Mouse (Mus musculus) stomach, embryonic 14.5 days (tissue): Measurements from ENCODE around the gene Dclk2. TPM values are rescaled to one million over a fixed set of nuclear protein-coding genes. Genes with fewer than 3 reads are reported as not detected.
A peak's percentile ranks its signal among the peaks of the same experiment; 100 is the strongest.

Experiments used
- ATAC-seq: fragments of 200-750 bp; cut with Nextera tagmentation; 2 replicates; pipeline ENCODE4 v1.8.0; 2017; ENCODE audit warnings: low read depth, moderate TSS enrichment; ENCODE audit not compliant: insufficient number of reproducible peaks, insufficient read depth, low FRiP score
- H3K27ac ChIP-seq: fragments of 300-500 bp; sonication (generic); 2 replicates; pipeline ENCODE4 v1.5.1; 2014; ENCODE audit warnings: mild to moderate bottlenecking, low read length, moderate library complexity, mixed read lengths
- H3K27me3 ChIP-seq: fragments of 300-500 bp; sonication (generic); 2 replicates; pipeline ENCODE4 v1.6.1; 2014; ENCODE audit warnings: low read length, control low read depth, mixed read lengths; ENCODE audit not compliant: control insufficient read depth, insufficient read depth
- H3K36me3 ChIP-seq: fragments of 300-500 bp; sonication (generic); 2 replicates; pipeline ENCODE4 v1.6.1; 2014; ENCODE audit warnings: mild to moderate bottlenecking, control low read depth, low read length, moderate library complexity, mixed read lengths; ENCODE audit not compliant: control insufficient read depth, insufficient read depth
- H3K4me1 ChIP-seq: fragments of 300-500 bp; sonication (generic); 2 replicates; pipeline ENCODE4 v1.6.1; 2014; ENCODE audit warnings: low read length, control low read depth, mixed read lengths; ENCODE audit not compliant: control insufficient read depth, insufficient read depth
- H3K4me2 ChIP-seq: fragments of 300-500 bp; sonication (generic); replicated peaks from 2 replicates; pipeline ENCODE4 v1.6.1; 2014; ENCODE audit warnings: low read depth, low read length, control low read depth
- H3K4me3 ChIP-seq: fragments of 300-500 bp; sonication (generic); 2 replicates; pipeline ENCODE4 v1.5.1; 2014; ENCODE audit warnings: low read depth, low read length, control low read depth
- H3K9ac ChIP-seq: fragments of 300-500 bp; sonication (generic); replicated peaks from 2 replicates; pipeline ENCODE4 v1.6.1; 2014; ENCODE audit warnings: low read depth, mild to moderate bottlenecking, control low read depth, low read length, moderate library complexity, mixed read lengths
- H3K9me3 ChIP-seq: fragments of 300-500 bp; sonication (generic); 2 replicates; pipeline ENCODE4 v1.6.1; 2016; ENCODE audit warnings: low read depth, low read length, control low read depth; ENCODE audit not compliant: control insufficient read depth
- WGBS: fragments of 180-500 bp; shearing (Covaris S2); extraction: QIAGEN DNeasy Blood & Tissue Kit; methylation state at CpG from one replicate; pipeline ENCODE4 v1.1.7; 2014; 5-methylcytosine and 5-hydroxymethylcytosine counted together
- polyA plus RNA-seq: library from polyadenylated mRNA; unstranded; fragments of >200 nt; fragmentation: Nextera tagmentation; extraction: Ambion mirVana; gene quantifications from 2 replicates; pipeline ENCODE4 v1.2.1, GENCODE M21; 2014

Dclk2 gene
- polyA plus RNA-seq, 1 experiment from 2014 or later: 6.7 TPM

- ATAC-seq: no peak
- H3K9me3 ChIP-seq: no peaks in the 10 kb centered on the region
- H3K36me3 ChIP-seq: no peaks in the 10 kb centered on the region
- H3K4me1 ChIP-seq: no peaks in the 10 kb centered on the region
- no peak overlapping the region for H3K4me3 ChIP-seq
- no peaks in the 10 kb centered on the region for H3K27me3 ChIP-seq
- no peak overlapping the region for H3K4me2 ChIP-seq
- WGBS: 91% methylated on average over 5 of the region's 5 CpGs
- no peak overlapping the region for H3K9ac ChIP-seq
- no peak overlapping the region for H3K27ac ChIP-seq
Measured at GRCm38 (mm10) chr3:86810908-86811307, 109.7 kb downstream of the Dclk2 start.

- H3K4me3 ChIP-seq: no peak overlapping the region
- no peak overlapping the region for H3K4me2 ChIP-seq
- no peaks in the 10 kb centered on the region for H3K36me3 ChIP-seq
- peak overlapping the region; percentile 76 for H3K27ac ChIP-seq
- 22% methylated on average over 2 of the region's 2 CpGs for WGBS
- ATAC-seq: no peak
- no peak overlapping the region for H3K9ac ChIP-seq
- H3K27me3 ChIP-seq: no peaks in the 10 kb centered on the region
- no peaks in the 10 kb centered on the region for H3K4me1 ChIP-seq
- H3K9me3 ChIP-seq: no peaks in the 10 kb centered on the region
Measured at GRCm38 (mm10) chr3:86809646-86810045, 111.0 kb downstream of the Dclk2 start.

GRCm38 (mm10) chr3:86809199-86809598, 111.5 kb downstream of the Dclk2 start:
- no peak overlapping the region for H3K4me3 ChIP-seq
- peak overlapping the region; percentile 76 for H3K27ac ChIP-seq
- H3K36me3 ChIP-seq: no peaks in the 10 kb centered on the region
- no peak overlapping the region for H3K4me2 ChIP-seq
- no peaks in the 10 kb centered on the region for H3K4me1 ChIP-seq
- H3K9ac ChIP-seq: no peak overlapping the region
- ATAC-seq: peak; percentile 37; the same call in 1 of the 2 replicates
- H3K9me3 ChIP-seq: no peaks in the 10 kb centered on the region
- H3K27me3 ChIP-seq: no peaks in the 10 kb centered on the region
- WGBS: 58% methylated on average over 9 of the region's 9 CpGs

GRCm38 (mm10) chr3:86807750-86808467, 112.7 kb downstream of the Dclk2 start:
- WGBS: 77% methylated on average over 14 of the region's 14 CpGs
- Histone ChIP-seq H3K4me2 (no peak overlapping the region), H3K4me3 (no peak overlapping the region), H3K27ac (no peak overlapping the region), H3K9me3 (no peaks in the 10 kb centered on the region), H3K36me3 (no peaks in the 10 kb centered on the region), H3K27me3 (no peaks in the 10 kb centered on the region), H3K4me1 (no peaks in the 10 kb centered on the region), H3K9ac (no peak overlapping the region)
- ATAC-seq: no peak

GRCm38 (mm10) chr3:86806834-86807233, 113.8 kb downstream of the Dclk2 start:
- Histone ChIP-seq H3K9ac (no peak overlapping the region), H3K4me2 (no peak overlapping the region), H3K4me1 (no peaks in the 10 kb centered on the region), H3K9me3 (no peaks in the 10 kb centered on the region), H3K36me3 (no peaks in the 10 kb centered on the region), H3K4me3 (no peak overlapping the region), H3K27ac (no peak overlapping the region), H3K27me3 (no peaks in the 10 kb centered on the region)
- WGBS: 91% methylated on average over 9 of the region's 9 CpGs
- no peak for ATAC-seq

GRCm38 (mm10) chr3:86804265-86804664, 116.4 kb downstream of the Dclk2 start:
- H3K9ac ChIP-seq: no peak overlapping the region
- no peaks in the 10 kb centered on the region for H3K36me3 ChIP-seq
- no peak overlapping the region for H3K4me2 ChIP-seq
- no peak overlapping the region for H3K27ac ChIP-seq
- no peaks in the 10 kb centered on the region for H3K27me3 ChIP-seq
- WGBS: 85% methylated on average over 9 of the region's 9 CpGs
- no peaks in the 10 kb centered on the region for H3K4me1 ChIP-seq
- no peak for ATAC-seq
- H3K9me3 ChIP-seq: no peaks in the 10 kb centered on the region
- H3K4me3 ChIP-seq: no peak overlapping the region

- Histone ChIP-seq H3K27ac (no peak overlapping the region), H3K4me2 (no peak overlapping the region)
Measured at GRCm38 (mm10) chr3:86802825-86803224, 117.8 kb downstream of the Dclk2 start.

GRCm38 (mm10) chr3:86800841-86801240, 119.8 kb downstream of the Dclk2 start:
- Histone ChIP-seq H3K36me3 (no peaks in the 10 kb centered on the region), H3K9ac (no peak overlapping the region), H3K4me2 (no peak overlapping the region), H3K9me3 (no peaks in the 10 kb centered on the region), H3K4me1 (no peaks in the 10 kb centered on the region), H3K27me3 (no peaks in the 10 kb centered on the region), H3K27ac (no peak overlapping the region), H3K4me3 (no peak overlapping the region)
- 71% methylated on average over 8 of the region's 8 CpGs for WGBS
- no peak for ATAC-seq

More at GRCm38 (mm10) chr3:86802825-86803224, 117.8 kb downstream of the Dclk2 start:
- Histone ChIP-seq H3K9ac (no peak overlapping the region), H3K9me3 (no peaks in the 10 kb centered on the region), H3K4me3 (no peak overlapping the region), H3K4me1 (no peaks in the 10 kb centered on the region), H3K36me3 (no peaks in the 10 kb centered on the region), H3K27me3 (no peaks in the 10 kb centered on the region)
- no peak for ATAC-seq
- 64% methylated on average over 8 of the region's 8 CpGs for WGBS

GRCm38 (mm10) chr3:86799041-86799440, 121.6 kb downstream of the Dclk2 start:
- peak; percentile 87; the same call in 1 of the 2 replicates for ATAC-seq
- no peaks in the 10 kb centered on the region for H3K27me3 ChIP-seq
- H3K36me3 ChIP-seq: no peaks in the 10 kb centered on the region
- H3K9ac ChIP-seq: no peak overlapping the region
- 79% methylated on average over 9 of the region's 9 CpGs for WGBS
- H3K4me2 ChIP-seq: no peak overlapping the region
- no peaks in the 10 kb centered on the region for H3K4me1 ChIP-seq
- no peaks in the 10 kb centered on the region for H3K9me3 ChIP-seq
- H3K4me3 ChIP-seq: no peak overlapping the region
- H3K27ac ChIP-seq: no peak overlapping the region
